Mouse (Mus musculus): Measurements from ENCODE around the gene S100a3.

DNA sequence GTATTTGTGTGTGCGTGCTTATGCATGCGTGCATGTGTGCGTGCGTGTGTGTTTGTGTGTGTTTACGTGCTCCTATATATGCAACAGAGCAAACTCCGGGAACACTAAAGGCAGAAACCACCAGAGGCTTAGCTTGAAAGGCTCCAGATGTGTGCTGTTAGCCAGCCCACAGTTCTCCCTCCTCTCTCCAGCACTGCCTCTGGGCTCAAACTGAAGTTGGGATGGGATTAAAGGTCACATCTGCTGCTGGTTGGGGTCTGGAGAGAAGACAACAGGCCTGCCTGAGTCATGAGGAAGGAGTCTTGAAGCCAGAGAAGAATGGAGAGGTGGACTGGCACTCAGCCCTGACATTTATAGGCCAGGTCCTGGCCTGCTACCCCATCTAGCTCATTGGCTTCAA lies 45.8 kb downstream of the S100a3 start:
- TF ChIP-seq TBP (conservative IDR thresholded peaks at IDR 0.05; ENCODE audit: low read depth, low read length) (no peak), RAD21 (IDR thresholded peaks at IDR 0.05; ENCODE audit: low read depth, low read length) (no peak), SIN3A (IDR thresholded peaks at IDR 0.05; ENCODE audit: low read length) (no peak), POLR2A (IDR thresholded peaks at IDR 0.05; ENCODE audit: low read depth, low read length) (no peak), ZKSCAN1 (IDR thresholded peaks at IDR 0.05; ENCODE audit: borderline replicate concordance, low read depth, low read length) (no peak), GABPA (IDR thresholded peaks at IDR 0.05; ENCODE audit: insufficient replicate concordance, low read depth, low read length) (no peak), CTCF (conservative IDR thresholded peaks at IDR 0.05 in 1 of 2, IDR thresholded peaks at IDR 0.05 in 1 of 2; ENCODE audit: low read depth in 2 of 2, low read length in 2 of 2) (no peak), USF2 (conservative IDR thresholded peaks at IDR 0.05; ENCODE audit: low read depth, low read length) (no peak), CHD2 (IDR thresholded peaks at IDR 0.05; ENCODE audit: low read length) (no peak)
